Comparison of ENCODE assay signal across 11 mouse cellular contexts in genomic region chr2:156882431-156883001, GRCm38 (mm10). TPM values are rescaled to one million over a fixed set of nuclear protein-coding genes. Genes with fewer than 3 reads are reported as not detected.
DNase-seq lines count a peak whose midpoint lies in the region; ATAC-seq and TF ChIP-seq lines count a peak whose summit lies in the region.
"Had no signal": no experiment of that assay in that cellular context is flagged by ENCODE, and none has a peak within 500 bp of the region (broad histone marks: within the 10 kb centered on the region; RNA-seq: fewer than 3 reads in every experiment).

No protein-coding gene starts in this region.

- peak overlapping the region; percentile 25 to 42; a peak in 3 of 4 replicates for H3K4me3 ChIP-seq in liver, embryonic 14.5 days (ENCODE audit: insufficient read depth in 1 of 2, low read depth in 2 of 2, low read length in 2 of 2)
- no peak overlapping the region for H3K4me3 ChIP-seq in hindbrain, embryonic 13.5 days
- H3K4me3 ChIP-seq: neural tube, embryonic 15.5 days had no signal

- no peaks in the 10 kb centered on the region for H3K27me3 ChIP-seq in liver, embryonic 14.5 days (ENCODE audit: control insufficient read depth, insufficient read depth, low read length)
- H3K27me3 ChIP-seq in hindbrain, embryonic 13.5 days = no peaks in the 10 kb centered on the region
- H3K27me3 ChIP-seq: neural tube, embryonic 15.5 days had no signal

- peak overlapping the region; percentile 71 for H3K4me2 ChIP-seq in liver, embryonic 14.5 days (ENCODE audit: low read depth)
- H3K4me2 ChIP-seq in hindbrain, embryonic 13.5 days = no peak overlapping the region
- H3K4me2 ChIP-seq: neural tube, embryonic 15.5 days had no signal

- H3K9me3 ChIP-seq in liver, embryonic 14.5 days (ENCODE audit: control insufficient read depth, low read length) = no peaks in the 10 kb centered on the region
- H3K9me3 ChIP-seq in hindbrain, embryonic 13.5 days = no peaks in the 10 kb centered on the region
- H3K9me3 ChIP-seq: neural tube, embryonic 15.5 days had no signal

- peak; percentile 51 for DNase-seq in spleen, adult 12 weeks (ENCODE audit: low spot score)
- DNase-seq in spleen, postnatal 14 days (ENCODE audit: low spot score in 2 of 2) = no peak
- DNase-seq in T-cell, adult 2 months (ENCODE audit: low spot score) = peak; percentile 85
- peak; percentile 74 to 86 (median 85) for DNase-seq in liver, embryonic 14.5 days (ENCODE audit: low read depth in 3 of 3, low spot score in 3 of 3)
- DNase-seq in thymus, postnatal 25 days = peak; percentile 88
- DNase-seq: cerebellum, adult 18-20 months had no signal

- H3K9ac ChIP-seq in liver, embryonic 14.5 days (replicated peaks) = peak overlapping the region; percentile 58
- no peak overlapping the region for H3K9ac ChIP-seq in hindbrain, embryonic 13.5 days
- H3K9ac ChIP-seq: neural tube, embryonic 15.5 days had no signal

- H3K36me3 ChIP-seq in liver, embryonic 14.5 days (replicated peaks; ENCODE audit: control insufficient read depth, insufficient read depth, low read depth) = no peaks in the 10 kb centered on the region
- no peaks in the 10 kb centered on the region for H3K36me3 ChIP-seq in hindbrain, embryonic 13.5 days
- H3K36me3 ChIP-seq: neural tube, embryonic 15.5 days had no signal

- peak overlapping the region; percentile 86 for H3K27ac ChIP-seq in liver, embryonic 14.5 days
- no peak overlapping the region for H3K27ac ChIP-seq in hindbrain, embryonic 13.5 days
- H3K27ac ChIP-seq: kidney, postnatal 0 days; neural tube, embryonic 15.5 days had no signal

- WGBS in liver, embryonic 14.5 days (ENCODE audit: insufficient replicate concordance) = 5% methylated on average over 10 of the region's 10 CpGs
- 50% methylated on average over 10 of the region's 10 CpGs for WGBS in hindbrain, embryonic 13.5 days

- ATAC-seq in liver, embryonic 14.5 days (ENCODE audit: insufficient read depth) = peak; percentile 97
- no peak for ATAC-seq in hindbrain, embryonic 13.5 days (ENCODE audit: low FRiP score)
- ATAC-seq in cerebellum, adult (ENCODE audit: insufficient number of reproducible peaks, low FRiP score, low TSS enrichment) = no peak
- ATAC-seq in monocyte, adult 5-6 weeks (replicated peaks; ENCODE audit: insufficient number of reproducible peaks, low FRiP score, low TSS enrichment, poor library complexity, severe bottlenecking) = no peak

- peaks cover 42 to 46% of the 10 kb centered on the region in 2 experiments for H3K4me1 ChIP-seq in liver, embryonic 14.5 days (replicated peaks; ENCODE audit: control insufficient read depth in 2 of 2, insufficient read depth in 2 of 2, low read length in 1 of 2)
- no peaks in the 10 kb centered on the region for H3K4me1 ChIP-seq in hindbrain, embryonic 13.5 days (replicated peaks)
- H3K4me1 ChIP-seq: neural tube, embryonic 15.5 days had no signal

- TF ChIP-seq EP300 in liver, embryonic 14.5 days (IDR thresholded peaks at IDR 0.05; ENCODE audit: low read depth) = peak; percentile 69

- no peak for TF ChIP-seq CTCF in liver, embryonic 14.5 days (IDR thresholded peaks at IDR 0.05; ENCODE audit: low read depth)

RNA-seq across cellular contexts. Expression of gene Sla2, which starts 4.5 kb away (rescaled TPM):
- polyA plus RNA-seq in liver, embryonic 14.5 days (2012; rRNA removed) = 0.89 and 0.90 TPM in 2 replicates
- polyA plus RNA-seq in liver, embryonic 14.5 days (2014; fragmentation: Nextera tagmentation; extraction: Ambion mirVana) = 1.4 and 2.2 TPM in 2 replicates
- 0.28 and 0.31 TPM in 2 replicates for polyA plus RNA-seq in hindbrain, embryonic 13.5 days (2015; fragmentation: Nextera tagmentation; extraction: Ambion mirVana)
- 13.8 to 38.9 TPM (median 15.8 TPM) in 3 replicates for total RNA-seq in monocyte, adult 5-6 weeks (2017)

RNA-seq across cellular contexts. Expression of gene Rab5if, which starts 19.6 kb away (rescaled TPM):
- 74.3 and 80.3 TPM in 2 replicates for polyA plus RNA-seq in liver, embryonic 14.5 days (2012; rRNA removed)
- polyA plus RNA-seq in liver, embryonic 14.5 days (2014; fragmentation: Nextera tagmentation; extraction: Ambion mirVana) = 164 and 171 TPM in 2 replicates
- polyA plus RNA-seq in hindbrain, embryonic 13.5 days (2015; fragmentation: Nextera tagmentation; extraction: Ambion mirVana) = 152 and 155 TPM in 2 replicates
- 118 to 134 TPM (median 121 TPM) in 3 replicates for total RNA-seq in monocyte, adult 5-6 weeks (2017)

RNA-seq across cellular contexts. Expression of gene 4930518I15Rik, which starts 24.8 kb away (rescaled TPM):
- 0.51 and 0.71 TPM in 2 replicates for polyA plus RNA-seq in liver, embryonic 14.5 days (2012; rRNA removed)
- polyA plus RNA-seq in liver, embryonic 14.5 days (2014; fragmentation: Nextera tagmentation; extraction: Ambion mirVana) = 0.71 and 0.78 TPM in 2 replicates
- 12.0 and 12.6 TPM in 2 replicates for polyA plus RNA-seq in hindbrain, embryonic 13.5 days (2015; fragmentation: Nextera tagmentation; extraction: Ambion mirVana)
- total RNA-seq in monocyte, adult 5-6 weeks (2017) = 0.38 to 5.2 TPM (median 2.5 TPM) in 3 replicates

RNA-seq across cellular contexts. Expression of gene Tgif2, which starts 42.7 kb away (rescaled TPM):
- 3.8 and 4.9 TPM in 2 replicates for polyA plus RNA-seq in liver, embryonic 14.5 days (2012; rRNA removed)
- 4.9 and 5.1 TPM in 2 replicates for polyA plus RNA-seq in liver, embryonic 14.5 days (2014; fragmentation: Nextera tagmentation; extraction: Ambion mirVana)
- polyA plus RNA-seq in hindbrain, embryonic 13.5 days (2015; fragmentation: Nextera tagmentation; extraction: Ambion mirVana) = 25.7 and 28.6 TPM in 2 replicates
- total RNA-seq in monocyte, adult 5-6 weeks (2017) = 3.2 to 5.9 TPM (median 3.5 TPM) in 3 replicates

Comparison
In these comparisons a context has a peak if more than half of its experiments do, and no peak if none do; other contexts are left out.
1. DNase-seq: peak in spleen, adult 12 weeks (single experiment), T-cell, adult 2 months (single experiment), liver, embryonic 14.5 days (3 of 3) and thymus, postnatal 25 days (single experiment); none in spleen, postnatal 14 days (0 of 2).